Mouse (Mus musculus): ENCODE results near the gene 4930415O20Rik.
"Not testable (repeated sequence)": the region's sequence is repeated elsewhere in the genome, so short reads cannot be mapped to it uniquely, and the experiment has no call there.

The 4930415O20Rik gene

GRCm38 (mm10) chr15:98569216-98569615, 1.6 kb upstream of the 4930415O20Rik start:
- no peak for DNase-seq

- no peak for DNase-seq
These were observed 924 bp upstream of the 4930415O20Rik start for GRCm38 (mm10) chr15:98569795-98570365.

GRCm38 (mm10) chr15:98573293-98573692, 2.5 kb downstream of the 4930415O20Rik start:
- DNase-seq = no peak

- no peak for DNase-seq
These were observed 8.5 kb downstream of the 4930415O20Rik start for GRCm38 (mm10) chr15:98579310-98579709.

- peak; percentile 69 to 72 for DNase-seq
These were observed 9.1 kb downstream of the 4930415O20Rik start for GRCm38 (mm10) chr15:98579795-98580464.

- no peak for DNase-seq
These were observed 11.6 kb downstream of the 4930415O20Rik start for GRCm38 (mm10) chr15:98582410-98582809.

- no peak for DNase-seq
These were observed 12.2 kb downstream of the 4930415O20Rik start for GRCm38 (mm10) chr15:98582996-98583395.

- DNase-seq = no peak
These were observed 14.6 kb downstream of the 4930415O20Rik start for GRCm38 (mm10) chr15:98585421-98585820.

GRCm38 (mm10) chr15:98586141-98586540, 15.3 kb downstream of the 4930415O20Rik start:
- DNase-seq = not testable (repeated sequence)

GRCm38 (mm10) chr15:98587751-98588150, 16.9 kb downstream of the 4930415O20Rik start:
- no peak for DNase-seq

- no peak for DNase-seq
These were observed 19.0 kb downstream of the 4930415O20Rik start for GRCm38 (mm10) chr15:98589640-98590336.

- DNase-seq = no peak
These were observed 20.6 kb downstream of the 4930415O20Rik start for GRCm38 (mm10) chr15:98591396-98591795.

GRCm38 (mm10) chr15:98594193-98594592, 23.4 kb downstream of the 4930415O20Rik start:
- no peak for DNase-seq

- DNase-seq = no peak
These were observed 24.2 kb downstream of the 4930415O20Rik start for GRCm38 (mm10) chr15:98595049-98595448.

GRCm38 (mm10) chr15:98596609-98597008, 25.8 kb downstream of the 4930415O20Rik start:
- no peak for DNase-seq

- no peak for DNase-seq
These were observed 29.4 kb downstream of the 4930415O20Rik start for GRCm38 (mm10) chr15:98600036-98600709.

- DNase-seq = no peak
These were observed 31.0 kb downstream of the 4930415O20Rik start for GRCm38 (mm10) chr15:98601832-98602190.

GRCm38 (mm10) chr15:98602191-98602881, 31.5 kb downstream of the 4930415O20Rik start:
- DNase-seq = no peak

GRCm38 (mm10) chr15:98602921-98603458, 32.2 kb downstream of the 4930415O20Rik start:
- DNase-seq = no peak

- DNase-seq = no peak
These were observed 33.3 kb downstream of the 4930415O20Rik start for GRCm38 (mm10) chr15:98604041-98604575.

- no peak for DNase-seq
These were observed 35.3 kb downstream of the 4930415O20Rik start for GRCm38 (mm10) chr15:98606051-98606536.

- no peak for DNase-seq
These were observed 35.9 kb downstream of the 4930415O20Rik start for GRCm38 (mm10) chr15:98606739-98607138.

All from B cell, adult 2 months (primary cell).